Mouse (Mus musculus): ENCODE measurements at regions not wholly inside any gene's neighbourhood (a gene's known extent, or its start where the extent isn't known, plus 50 kb on each side); places are given as distances from the start of the nearest gene placed in this dataset.
A peak's percentile ranks its signal among the peaks of the same experiment; 100 is the strongest.

DNA sequence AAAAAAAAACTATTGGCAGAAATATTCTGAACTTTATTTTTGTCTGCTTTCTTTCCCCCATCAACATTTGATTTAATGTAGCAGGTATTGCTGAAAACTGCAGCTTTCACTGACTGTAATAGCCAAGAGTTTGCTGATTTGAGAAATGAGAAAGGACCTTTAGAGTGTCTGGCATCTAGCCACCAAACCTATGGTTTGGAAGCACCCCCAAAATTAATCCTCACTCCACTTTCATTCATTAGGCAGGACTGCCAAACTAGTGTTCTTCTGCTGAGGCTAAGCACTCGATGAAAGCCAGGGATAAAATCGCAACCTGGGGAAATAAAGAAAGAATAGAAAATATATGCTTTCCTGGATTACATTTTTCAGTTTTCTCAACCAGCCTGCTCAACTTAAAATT lies 320.4 kb downstream of the Atp6ap1l start:
- Histone ChIP-seq H3K9ac (replicated peaks) (no peak overlapping the region), H3K36me3 (no peaks in the 10 kb centered on the region), H3K4me3 (replicated peaks) (no peak overlapping the region), H3K4me2 (no peak overlapping the region), H3K27me3 (no peaks in the 10 kb centered on the region), H3K4me1 (replicated peaks) (no peaks in the 10 kb centered on the region), H3K9me3 (no peaks in the 10 kb centered on the region), H3K27ac (0 out of 2 replicates have a peak overlapping the region, but pooled peaks have one; percentile 41)
- WGBS: 83% methylated on average over 2 of the region's 2 CpGs
- no peak for ATAC-seq (ENCODE audit: insufficient number of reproducible peaks, insufficient read depth, low FRiP score, low TSS enrichment, low read depth)

- 96% methylated on average over 2 of the region's 2 CpGs for WGBS
- Histone ChIP-seq H3K9me3 (no peaks in the 10 kb centered on the region), H3K36me3 (no peaks in the 10 kb centered on the region), H3K4me2 (no peak overlapping the region), H3K9ac (replicated peaks) (no peak overlapping the region), H3K27ac (no peak overlapping the region), H3K4me3 (replicated peaks) (no peak overlapping the region), H3K27me3 (no peaks in the 10 kb centered on the region), H3K4me1 (replicated peaks) (no peaks in the 10 kb centered on the region)
- ATAC-seq (ENCODE audit: insufficient number of reproducible peaks, insufficient read depth, low FRiP score, low TSS enrichment, low read depth): no peak
Measured at GRCm38 (mm10) chr13:90575371-90575770, 329.8 kb downstream of the Atp6ap1l start.

DNA sequence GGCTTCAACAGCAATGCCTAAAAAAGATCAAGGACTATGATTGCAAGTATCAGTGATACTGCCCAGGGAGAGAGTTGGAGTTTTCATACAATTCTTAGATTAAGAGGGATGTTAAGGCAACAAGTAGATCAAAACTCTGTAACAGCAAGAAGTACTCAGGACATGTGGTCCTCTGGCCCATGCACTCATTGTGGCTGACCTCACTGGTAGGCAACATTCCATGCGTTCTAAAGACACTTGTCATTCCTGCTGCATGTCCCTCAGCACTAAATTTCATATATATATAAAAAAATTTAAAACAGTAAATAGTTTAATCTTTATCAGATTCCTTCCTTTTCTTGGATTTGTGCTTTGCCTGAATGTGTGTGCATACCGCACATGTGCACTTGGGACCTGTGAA lies 332.6 kb downstream of the Atp6ap1l start:
- Histone ChIP-seq H3K36me3 (no peaks in the 10 kb centered on the region), H3K27ac (no peak overlapping the region), H3K4me3 (replicated peaks) (no peak overlapping the region), H3K4me1 (replicated peaks) (no peaks in the 10 kb centered on the region), H3K9me3 (no peaks in the 10 kb centered on the region), H3K4me2 (no peak overlapping the region), H3K27me3 (no peaks in the 10 kb centered on the region), H3K9ac (replicated peaks) (no peak overlapping the region)
- WGBS: 91% methylated on average over 2 of the region's 2 CpGs
- ATAC-seq (ENCODE audit: insufficient number of reproducible peaks, insufficient read depth, low FRiP score, low TSS enrichment, low read depth): no peak

DNA sequence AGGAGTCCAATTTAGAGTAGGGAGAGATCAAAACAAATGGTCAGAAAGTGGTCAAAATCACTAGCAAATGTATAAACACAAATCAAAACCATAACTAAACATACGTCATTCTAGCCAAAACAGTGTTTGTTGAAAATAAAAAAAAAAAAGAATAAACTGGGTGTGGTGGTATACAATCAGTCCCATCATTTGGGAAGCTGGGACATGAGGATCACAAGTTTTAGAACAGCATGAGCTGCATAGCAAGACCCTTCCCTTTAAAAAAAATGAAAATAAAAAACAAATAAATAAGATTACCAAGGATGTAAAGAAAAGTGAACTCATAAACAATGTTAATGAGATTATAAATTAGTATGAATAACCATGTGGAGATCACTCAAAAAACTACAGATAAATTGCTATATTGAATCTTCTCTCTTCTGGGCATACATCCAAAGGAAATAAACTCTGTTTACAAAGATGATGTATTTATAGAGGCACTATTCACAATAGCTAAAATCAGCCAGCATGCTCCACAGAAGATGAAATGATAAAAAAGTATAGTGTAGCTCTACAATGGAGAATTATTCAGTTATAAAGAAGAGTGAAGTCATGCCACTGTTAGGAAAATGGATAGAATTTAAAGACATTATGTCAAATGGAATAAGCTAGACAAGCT lies 341.8 kb downstream of the Atp6ap1l start:
- Histone ChIP-seq H3K9me3 (no peaks in the 10 kb centered on the region), H3K27ac (no peak overlapping the region), H3K36me3 (no peaks in the 10 kb centered on the region), H3K4me3 (replicated peaks) (no peak overlapping the region), H3K9ac (replicated peaks) (no peak overlapping the region), H3K4me2 (no peak overlapping the region), H3K4me1 (replicated peaks) (no peaks in the 10 kb centered on the region), H3K27me3 (no peaks in the 10 kb centered on the region)
- 77% methylated on average over 1 of the region's 1 CpGs for WGBS
- no peak for ATAC-seq (ENCODE audit: insufficient number of reproducible peaks, insufficient read depth, low FRiP score, low TSS enrichment, low read depth)

DNA sequence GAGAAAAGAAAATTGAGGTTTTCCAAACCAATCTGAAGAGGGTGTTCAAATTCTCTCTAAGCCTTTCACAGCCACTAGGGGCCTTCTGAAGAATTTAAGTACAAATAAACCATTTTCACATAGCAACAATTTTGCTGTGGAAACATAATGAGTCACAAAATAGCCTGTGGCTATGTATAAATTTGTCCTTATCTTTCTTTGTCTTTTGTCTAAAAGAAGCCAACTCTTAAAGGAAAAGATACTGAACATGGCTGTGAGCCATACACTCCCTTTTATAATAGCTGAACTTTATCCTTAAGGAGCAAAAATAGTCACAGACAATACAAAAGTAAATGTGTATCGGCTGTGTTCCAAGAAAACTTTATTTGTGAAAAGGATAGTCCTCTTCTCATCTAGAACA lies 345.1 kb downstream of the Atp6ap1l start:
- no peak for ATAC-seq (ENCODE audit: insufficient number of reproducible peaks, insufficient read depth, low FRiP score, low TSS enrichment, low read depth)
- no peaks in the 10 kb centered on the region for H3K4me1 ChIP-seq (replicated peaks)
- no peaks in the 10 kb centered on the region for H3K9me3 ChIP-seq
- no peaks in the 10 kb centered on the region for H3K36me3 ChIP-seq
- no peak overlapping the region for H3K9ac ChIP-seq (replicated peaks)
- H3K4me3 ChIP-seq (replicated peaks): no peak overlapping the region
- H3K4me2 ChIP-seq: no peak overlapping the region
- no peak overlapping the region for H3K27ac ChIP-seq
- H3K27me3 ChIP-seq: no peaks in the 10 kb centered on the region
- 93% methylated on average over 1 of the region's 1 CpGs for WGBS

- no peak for ATAC-seq (ENCODE audit: insufficient number of reproducible peaks, insufficient read depth, low FRiP score, low TSS enrichment, low read depth)
- H3K27ac ChIP-seq: no peak overlapping the region
- no peaks in the 10 kb centered on the region for H3K36me3 ChIP-seq
- H3K27me3 ChIP-seq: no peaks in the 10 kb centered on the region
- no peak overlapping the region for H3K4me2 ChIP-seq
- no peaks in the 10 kb centered on the region for H3K4me1 ChIP-seq (replicated peaks)
- WGBS: 93% methylated on average over 2 of the region's 2 CpGs
- no peaks in the 10 kb centered on the region for H3K9me3 ChIP-seq
- no peak overlapping the region for H3K4me3 ChIP-seq (replicated peaks)
- no peak overlapping the region for H3K9ac ChIP-seq (replicated peaks)
Measured at GRCm38 (mm10) chr13:90559481-90559880, 345.7 kb downstream of the Atp6ap1l start.

GRCm38 (mm10) chr13:90551166-90551565 lies 354.0 kb downstream of the Atp6ap1l start:
- Histone ChIP-seq H3K27ac (no peak overlapping the region), H3K4me3 (replicated peaks) (no peak overlapping the region), H3K9ac (replicated peaks) (no peak overlapping the region), H3K9me3 (no peaks in the 10 kb centered on the region), H3K4me1 (replicated peaks) (no peaks in the 10 kb centered on the region), H3K4me2 (no peak overlapping the region), H3K36me3 (no peaks in the 10 kb centered on the region), H3K27me3 (no peaks in the 10 kb centered on the region)
- WGBS: 81% methylated on average over 2 of the region's 2 CpGs
- no peak for ATAC-seq (ENCODE audit: insufficient number of reproducible peaks, insufficient read depth, low FRiP score, low TSS enrichment, low read depth)

DNA sequence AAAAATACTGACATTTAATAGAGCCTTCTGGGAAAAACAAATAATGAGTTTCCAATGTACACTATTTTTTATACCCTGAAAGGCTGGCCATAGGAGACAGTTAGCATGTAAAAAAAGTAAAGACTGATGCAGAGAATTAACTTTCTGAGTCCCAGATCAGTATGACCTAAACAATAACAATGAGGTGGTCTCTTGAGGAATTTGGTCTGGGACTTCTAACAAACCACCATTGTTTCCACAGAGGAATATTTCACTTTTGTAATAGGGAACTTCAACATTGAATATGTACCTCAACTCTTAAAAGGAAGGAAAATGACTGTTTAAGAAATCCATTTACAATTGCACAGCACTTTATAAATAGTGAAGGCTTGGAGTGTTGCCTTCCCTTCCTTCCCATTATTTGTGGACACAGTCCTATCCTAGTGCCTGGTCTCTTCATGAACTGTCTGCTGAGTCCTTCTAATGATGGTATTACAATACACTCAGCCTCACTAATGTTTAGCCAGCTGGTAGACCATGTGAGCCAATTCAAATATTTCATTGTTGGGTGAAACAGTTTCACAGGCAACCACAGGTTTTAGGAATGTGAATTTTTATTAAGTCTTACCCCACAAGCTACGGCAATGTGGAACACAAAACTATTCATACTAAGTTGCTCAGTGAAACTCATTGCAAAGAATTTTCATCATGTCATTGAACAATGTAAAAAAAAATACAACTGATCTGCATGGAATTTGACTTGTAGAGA lies 358.7 kb downstream of the Atp6ap1l start:
- WGBS: 53% methylated on average over 1 of the region's 1 CpGs
- H3K9ac ChIP-seq (replicated peaks): no peak overlapping the region
- no peak for ATAC-seq (ENCODE audit: insufficient number of reproducible peaks, insufficient read depth, low FRiP score, low TSS enrichment, low read depth)

GRCm38 (mm10) chr13:90545816-90546215 lies 359.3 kb downstream of the Atp6ap1l start:
- H3K4me1 ChIP-seq (replicated peaks): no peaks in the 10 kb centered on the region
- no peak for ATAC-seq (ENCODE audit: insufficient number of reproducible peaks, insufficient read depth, low FRiP score, low TSS enrichment, low read depth)
- H3K9ac ChIP-seq (replicated peaks): no peak overlapping the region
- no peak overlapping the region for H3K27ac ChIP-seq
- no peaks in the 10 kb centered on the region for H3K36me3 ChIP-seq
- H3K4me2 ChIP-seq: no peak overlapping the region
- H3K4me3 ChIP-seq (replicated peaks): no peak overlapping the region
- H3K27me3 ChIP-seq: no peaks in the 10 kb centered on the region
- H3K9me3 ChIP-seq: no peaks in the 10 kb centered on the region

More for the DNA sequence above, 358.7 kb downstream of the Atp6ap1l start:
- no peak overlapping the region for H3K27ac ChIP-seq
- H3K4me2 ChIP-seq: no peak overlapping the region
- no peaks in the 10 kb centered on the region for H3K4me1 ChIP-seq (replicated peaks)
- H3K36me3 ChIP-seq: no peaks in the 10 kb centered on the region
- H3K27me3 ChIP-seq: no peaks in the 10 kb centered on the region
- H3K4me3 ChIP-seq (replicated peaks): no peak overlapping the region
- no peaks in the 10 kb centered on the region for H3K9me3 ChIP-seq

DNA sequence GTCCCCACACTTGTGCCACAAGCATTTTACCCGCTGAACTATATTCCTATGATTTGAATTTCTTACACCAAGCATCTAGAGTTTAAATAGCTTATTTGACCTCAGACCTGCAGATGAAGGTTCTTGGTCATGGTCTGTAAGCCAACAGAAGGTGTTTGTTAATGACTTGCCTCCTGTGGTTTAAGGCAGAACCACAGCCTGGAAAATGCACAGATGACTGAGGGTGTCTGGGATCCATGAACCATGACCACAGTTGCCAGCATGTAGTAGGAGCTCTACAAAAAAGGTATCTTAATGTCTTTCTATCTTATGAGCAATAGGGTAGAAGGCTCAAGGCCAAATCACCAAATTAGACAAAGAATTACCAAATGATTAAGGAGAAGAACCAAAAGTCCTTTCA lies 367.6 kb downstream of the Atp6ap1l start:
- no peak overlapping the region for H3K4me2 ChIP-seq
- H3K27ac ChIP-seq: no peak overlapping the region
- no peaks in the 10 kb centered on the region for H3K4me1 ChIP-seq (replicated peaks)
- no peak for ATAC-seq (ENCODE audit: insufficient number of reproducible peaks, insufficient read depth, low FRiP score, low TSS enrichment, low read depth)
- no peaks in the 10 kb centered on the region for H3K27me3 ChIP-seq
- H3K36me3 ChIP-seq: no peaks in the 10 kb centered on the region
- 93% methylated on average over 1 of the region's 1 CpGs for WGBS
- H3K9ac ChIP-seq (replicated peaks): no peak overlapping the region
- H3K9me3 ChIP-seq: peaks cover 5% of the 10 kb centered on the region; the same call in 1 of the 2 replicates
- H3K4me3 ChIP-seq (replicated peaks): no peak overlapping the region

DNA sequence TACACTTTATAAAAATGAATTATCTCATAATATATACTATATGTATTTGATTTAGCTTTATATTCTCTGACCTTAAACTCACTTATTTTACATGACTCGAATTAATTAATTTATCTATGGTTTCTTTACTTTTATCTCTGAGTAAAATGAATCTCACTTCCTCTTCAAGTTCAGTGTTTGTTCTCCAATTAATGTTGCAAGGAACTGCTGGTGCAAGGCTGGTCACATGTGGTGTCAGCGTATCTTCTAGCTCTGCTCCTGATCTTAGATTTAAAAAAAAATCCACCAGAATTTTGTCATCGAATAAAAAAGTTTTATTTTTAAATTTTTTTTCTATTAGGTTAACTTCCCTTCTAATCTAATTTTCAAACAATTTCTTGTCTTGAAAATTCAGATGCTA lies 378.2 kb downstream of the Atp6ap1l start:
- Histone ChIP-seq H3K27ac (no peak overlapping the region), H3K9me3 (no peaks in the 10 kb centered on the region), H3K4me3 (replicated peaks) (no peak overlapping the region), H3K4me1 (replicated peaks) (peaks cover under 1% of the 10 kb centered on the region; the same call in 1 of the 2 replicates), H3K27me3 (no peaks in the 10 kb centered on the region), H3K4me2 (no peak overlapping the region), H3K36me3 (no peaks in the 10 kb centered on the region), H3K9ac (replicated peaks) (no peak overlapping the region)
- no peak for ATAC-seq (ENCODE audit: insufficient number of reproducible peaks, insufficient read depth, low FRiP score, low TSS enrichment, low read depth)
- WGBS: 88% methylated on average over 3 of the region's 3 CpGs

GRCm38 (mm10) chr13:90525801-90526200 lies 379.4 kb downstream of the Atp6ap1l start:
- Histone ChIP-seq H3K27ac (no peak overlapping the region), H3K9ac (replicated peaks) (no peak overlapping the region), H3K27me3 (no peaks in the 10 kb centered on the region), H3K9me3 (no peaks in the 10 kb centered on the region), H3K4me1 (replicated peaks) (peaks cover 12% of the 10 kb centered on the region; the same call in 1 of the 2 replicates), H3K4me2 (no peak overlapping the region), H3K36me3 (no peaks in the 10 kb centered on the region), H3K4me3 (replicated peaks) (no peak overlapping the region)
- WGBS: 89% methylated on average over 2 of the region's 2 CpGs
- ATAC-seq (ENCODE audit: insufficient number of reproducible peaks, insufficient read depth, low FRiP score, low TSS enrichment, low read depth): no peak
